Mouse (Mus musculus) heart, embryonic 12.5 days (tissue): ENCODE measurements around the gene Strada. TPM values are rescaled to one million over a fixed set of nuclear protein-coding genes. Genes with fewer than 3 reads are reported as not detected.
"Not testable (repeated sequence)": the region's sequence is repeated elsewhere in the genome, so short reads cannot be mapped to it uniquely, and the experiment has no call there.

ENCODE experiments used
- ATAC-seq: fragments of 200-750 bp; cut with Nextera tagmentation; 2 replicates; pipeline ENCODE4 v1.8.0; 2017; ENCODE audit warnings: moderate TSS enrichment, moderate library complexity; ENCODE audit not compliant: insufficient number of reproducible peaks, low FRiP score
- H3K27ac ChIP-seq: fragments of 300-500 bp; sonication (generic); 2 replicates; pipeline ENCODE4 v1.5.1; 2016; ENCODE audit warnings: mild to moderate bottlenecking, moderate library complexity; ENCODE audit not compliant: poor library complexity, severe bottlenecking
- H3K27me3 ChIP-seq: fragments of 300-500 bp; sonication (generic); replicated peaks from 2 replicates; pipeline ENCODE4 v1.6.1; 2016; ENCODE audit warnings: mild to moderate bottlenecking, moderate library complexity
- H3K36me3 ChIP-seq: fragments of 300-500 bp; sonication (generic); 2 replicates; pipeline ENCODE4 v1.6.1; 2016; ENCODE audit warnings: mild to moderate bottlenecking, moderate library complexity
- H3K4me1 ChIP-seq: fragments of 300-500 bp; sonication (generic); replicated peaks from 2 replicates; pipeline ENCODE4 v1.6.1; 2016; ENCODE audit warnings: mild to moderate bottlenecking
- H3K4me2 ChIP-seq: fragments of 300-500 bp; sonication (generic); 2 replicates; pipeline ENCODE4 v1.6.1; 2016; ENCODE audit warnings: mild to moderate bottlenecking, moderate library complexity
- H3K4me3 ChIP-seq: fragments of 300-500 bp; sonication (generic); 2 replicates; pipeline ENCODE4 v1.5.1; 2016; ENCODE audit warnings: mild to moderate bottlenecking
- H3K9ac ChIP-seq: fragments of 300-500 bp; sonication (generic); 2 replicates; pipeline ENCODE4 v1.6.1; 2016; ENCODE audit warnings: mild to moderate bottlenecking, moderate library complexity
- H3K9me3 ChIP-seq: fragments of 300-500 bp; sonication (generic); replicated peaks from 2 replicates; pipeline ENCODE4 v1.6.1; 2016; ENCODE audit warnings: mild to moderate bottlenecking, moderate library complexity
- WGBS: fragments of 180-500 bp; shearing (Covaris S2); methylation state at CpG from one replicate; pipeline ENCODE4 v1.1.7; 2016; 5-methylcytosine and 5-hydroxymethylcytosine counted together
- polyA plus RNA-seq: library from polyadenylated mRNA; unstranded; fragments of >200 nt; fragmentation: Nextera tagmentation; extraction: Ambion mirVana; gene quantifications from 2 replicates; pipeline ENCODE4 v1.2.1, GENCODE M21; 2016

The Strada gene
- 22.4 and 22.6 TPM in 2 replicates for polyA plus RNA-seq

DNA sequence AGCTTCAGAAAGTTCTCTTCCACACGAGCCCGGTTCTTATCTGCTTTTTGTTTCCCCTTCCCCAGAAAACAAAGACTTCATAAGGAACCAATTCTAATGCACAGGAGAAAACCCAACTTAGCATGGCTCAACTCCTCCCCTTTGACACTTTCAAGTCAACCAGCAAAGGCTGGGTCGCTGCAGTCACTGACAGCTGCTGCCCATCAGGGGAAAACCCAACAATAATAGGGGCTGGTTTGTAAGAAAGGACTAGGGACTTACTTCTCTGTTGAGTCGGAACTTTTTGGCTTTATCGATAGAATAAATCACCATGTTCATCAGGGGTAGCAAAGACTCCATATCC, at the start of gene Strada:
Gene Strada, minus strand, starts transcription at position 46 of the 343 bp plus-strand sequence.
- WGBS = 71% methylated on average over 5 of the region's 5 CpGs
- Histone ChIP-seq H3K27me3 (no peaks in the 10 kb centered on the region), H3K36me3 (peaks cover 81% of the 10 kb centered on the region), H3K9ac (no peak within 1 kb of the TSS), H3K9me3 (no peaks in the 10 kb centered on the region), H3K27ac (no peak within 1 kb of the TSS), H3K4me1 (peaks cover 2% of the 10 kb centered on the region; the same call in 1 of the 2 replicates), H3K4me3 (no peak within 1 kb of the TSS), H3K4me2 (no peak within 1 kb of the TSS)
- ATAC-seq = no peak

DNA sequence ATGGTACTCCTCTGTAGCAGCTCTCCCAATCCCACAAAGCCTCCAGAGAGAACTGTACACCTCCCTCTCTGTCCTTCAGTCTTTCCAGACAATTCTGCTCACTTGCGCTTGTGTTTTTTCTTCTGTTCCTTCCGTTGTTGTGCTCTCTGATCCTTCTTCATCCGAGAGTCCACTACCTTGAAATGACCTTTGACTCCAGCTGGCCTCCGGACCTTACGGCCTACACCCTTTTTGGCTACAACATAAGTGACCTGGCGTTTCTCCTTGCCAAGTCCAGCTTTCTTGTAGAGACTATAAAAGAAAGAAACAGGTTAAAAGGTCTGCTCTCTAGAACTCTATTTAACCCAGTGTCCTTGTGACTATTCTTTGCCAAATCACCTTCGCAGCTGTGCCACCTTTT, 47.4 kb upstream of the Strada start:
- H3K36me3 ChIP-seq = peaks cover 91% of the 10 kb centered on the region
- H3K9me3 ChIP-seq = 0 out of 2 replicates have a peak, but pooled peaks cover 3% of the 10 kb centered on the region
- H3K4me3 ChIP-seq = no peak overlapping the region
- no peak overlapping the region for H3K9ac ChIP-seq
- H3K4me1 ChIP-seq = 0 out of 2 replicates have a peak, but pooled peaks cover 1% of the 10 kb centered on the region
- ATAC-seq = no peak
- H3K4me2 ChIP-seq = no peak overlapping the region
- H3K27me3 ChIP-seq = no peaks in the 10 kb centered on the region
- WGBS = 83% methylated on average over 7 of the region's 7 CpGs
- no peak overlapping the region for H3K27ac ChIP-seq

DNA sequence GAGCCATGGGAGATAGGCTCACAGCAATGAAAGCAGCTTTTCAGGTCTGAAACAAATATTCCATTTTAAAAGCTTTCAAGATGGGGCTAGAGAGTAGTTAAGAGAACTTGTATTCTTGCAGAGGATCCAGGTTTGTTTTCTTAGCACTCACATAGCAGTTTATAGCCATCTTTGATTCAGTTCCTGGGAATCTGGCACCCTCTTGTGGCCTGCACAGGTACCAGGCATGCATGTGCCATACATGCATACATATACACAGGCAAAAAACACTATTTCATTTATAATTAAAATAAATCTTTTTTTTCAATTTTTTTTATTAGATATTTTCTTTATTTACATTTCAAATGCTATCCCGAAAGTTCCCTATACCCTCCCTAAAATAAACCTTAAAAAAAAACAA, 44.9 kb upstream of the Strada start:
- Histone ChIP-seq H3K36me3 (peaks cover 94% of the 10 kb centered on the region), H3K9ac (no peak overlapping the region), H3K27ac (no peak overlapping the region), H3K4me3 (no peak overlapping the region), H3K4me1 (no peaks in the 10 kb centered on the region), H3K27me3 (no peaks in the 10 kb centered on the region), H3K4me2 (no peak overlapping the region), H3K9me3 (0 out of 2 replicates have a peak, but pooled peaks cover 3% of the 10 kb centered on the region)
- ATAC-seq = no peak
- 96% methylated on average over 1 of the region's 1 CpGs for WGBS

DNA sequence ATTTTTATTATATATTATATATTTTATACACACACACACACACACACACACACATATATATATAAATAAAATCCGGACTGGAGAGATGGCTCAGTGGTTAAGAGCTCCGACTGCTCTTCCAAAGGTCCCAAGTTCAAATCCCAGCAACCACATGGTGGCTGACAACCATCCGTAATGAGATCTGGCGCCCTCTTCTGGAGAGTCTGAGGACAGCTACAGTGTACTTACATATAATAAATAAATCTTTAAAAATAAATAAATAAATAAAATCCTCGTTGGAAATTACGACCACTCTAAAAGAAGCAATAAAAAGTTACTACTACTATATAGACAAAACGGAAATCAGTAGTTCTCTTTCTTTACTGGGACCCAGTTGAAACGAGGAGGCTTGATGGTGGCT, 32.0 kb upstream of the Strada start:
- ATAC-seq, H3K9me3 ChIP-seq, H3K4me1 ChIP-seq, H3K27ac ChIP-seq, H3K9ac ChIP-seq, H3K4me3 ChIP-seq, H3K4me2 ChIP-seq, H3K27me3 ChIP-seq: not testable (repeated sequence)
- WGBS = 80% methylated on average over 8 of the region's 8 CpGs
- H3K36me3 ChIP-seq = peaks cover 69% of the 10 kb centered on the region

DNA sequence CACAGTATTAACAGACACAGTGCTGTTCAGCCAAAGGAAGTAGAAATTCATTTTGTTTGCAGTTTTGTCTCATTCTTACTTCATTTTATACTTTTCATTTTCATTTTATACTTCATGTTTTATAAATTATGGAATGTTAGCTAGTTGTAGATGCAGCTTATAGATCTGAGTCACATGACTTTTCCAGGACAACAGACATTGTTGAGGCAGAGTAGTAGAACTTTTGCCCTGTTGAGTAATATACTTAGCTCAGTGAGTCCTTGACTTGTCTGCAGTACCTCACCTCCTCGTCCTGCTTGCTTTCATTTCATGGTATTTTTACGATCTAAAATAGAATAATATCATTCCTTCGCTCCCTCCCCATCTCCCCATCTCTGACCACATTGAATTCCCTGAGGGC, 18.6 kb upstream of the Strada start:
- no peaks in the 10 kb centered on the region for H3K27me3 ChIP-seq
- H3K4me3 ChIP-seq = no peak overlapping the region
- no peaks in the 10 kb centered on the region for H3K9me3 ChIP-seq
- no peak overlapping the region for H3K27ac ChIP-seq
- no peak overlapping the region for H3K9ac ChIP-seq
- WGBS = 84% methylated on average over 3 of the region's 3 CpGs
- no peak overlapping the region for H3K4me2 ChIP-seq
- ATAC-seq = no peak
- H3K4me1 ChIP-seq = peaks cover 11% of the 10 kb centered on the region
- H3K36me3 ChIP-seq = peaks cover 17% of the 10 kb centered on the region

- peak within 1 kb of the TSS; percentile 80 for H3K4me2 ChIP-seq
- peak within 1 kb of the TSS; percentile 94 for H3K27ac ChIP-seq
- H3K4me1 ChIP-seq = peaks cover 20% of the 10 kb centered on the region
- no peaks in the 10 kb centered on the region for H3K27me3 ChIP-seq
- H3K36me3 ChIP-seq = peaks cover 12% of the 10 kb centered on the region
- H3K9me3 ChIP-seq = no peaks in the 10 kb centered on the region
- peak within 1 kb of the TSS; percentile 98 for H3K9ac ChIP-seq
- peak within 1 kb of the TSS; percentile 90 for H3K4me3 ChIP-seq
- peak; percentile 92 for ATAC-seq
- under 1% methylated on average over 70 of the region's 70 CpGs for WGBS
Observed at GRCm38 (mm10) chr11:106216730-106217490, 14.9 kb upstream of the Strada start, which contains the start of gene Ddx42. Gene Ddx42, plus strand, starts transcription at chr11:106216926.

GRCm38 (mm10) chr11:106215927-106216729, 14.2 kb upstream of the Strada start, which contains the start of gene Ccdc47:
Gene Ccdc47, minus strand, starts transcription at chr11:106216344.
- peak; percentile 96 for ATAC-seq
- H3K4me1 ChIP-seq = peaks cover 20% of the 10 kb centered on the region
- H3K9me3 ChIP-seq = no peaks in the 10 kb centered on the region
- H3K27me3 ChIP-seq = no peaks in the 10 kb centered on the region
- H3K36me3 ChIP-seq = peaks cover 19% of the 10 kb centered on the region
- under 1% methylated on average over 46 of the region's 46 CpGs for WGBS
- peak within 1 kb of the TSS; percentile 80 for H3K4me2 ChIP-seq
- peak within 1 kb of the TSS; percentile 98 for H3K9ac ChIP-seq
- H3K4me3 ChIP-seq = peak within 1 kb of the TSS; percentile 90
- peak within 1 kb of the TSS; percentile 94 for H3K27ac ChIP-seq

- no peak for ATAC-seq
- Histone ChIP-seq H3K27ac (peak overlapping the region; percentile 94; the same call in 1 of the 2 replicates), H3K4me3 (peak overlapping the region; percentile 90), H3K9ac (peak overlapping the region; percentile 98), H3K27me3 (no peaks in the 10 kb centered on the region), H3K36me3 (peaks cover 24% of the 10 kb centered on the region), H3K4me2 (peak overlapping the region; percentile 80), H3K4me1 (peaks cover 20% of the 10 kb centered on the region), H3K9me3 (no peaks in the 10 kb centered on the region)
- 22% methylated on average over 7 of the region's 7 CpGs for WGBS
Observed at GRCm38 (mm10) chr11:106215450-106215859, 13.5 kb upstream of the Strada start.

- H3K27ac ChIP-seq = no peak overlapping the region
- H3K4me3 ChIP-seq = peak overlapping the region; percentile 90
Observed at GRCm38 (mm10) chr11:106214856-106215255, 12.9 kb upstream of the Strada start.

DNA sequence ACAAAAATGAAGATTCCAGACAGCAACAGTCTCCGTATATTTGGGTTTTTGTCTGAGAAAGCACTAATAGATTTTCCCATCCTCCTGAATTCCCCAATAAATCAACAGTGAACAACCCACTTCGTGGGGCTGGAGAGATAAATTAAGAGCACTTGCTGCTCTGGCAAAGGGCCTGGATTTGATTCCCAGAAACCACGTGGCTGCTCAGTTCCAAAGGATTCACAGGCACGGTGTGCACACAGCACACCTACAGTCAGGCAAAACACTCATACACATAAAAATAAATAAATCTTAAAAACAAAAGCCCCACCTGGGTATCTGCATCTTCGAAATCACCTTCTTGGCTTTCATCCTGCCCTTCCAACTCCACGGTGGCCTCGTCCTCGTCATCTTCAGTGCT, 10.8 kb upstream of the Strada start:
- H3K4me1 ChIP-seq = peaks cover 10% of the 10 kb centered on the region
- H3K27me3 ChIP-seq = no peaks in the 10 kb centered on the region
- H3K4me2 ChIP-seq = no peak overlapping the region
- ATAC-seq = no peak
- no peak overlapping the region for H3K27ac ChIP-seq
- H3K4me3 ChIP-seq = no peak overlapping the region
- no peaks in the 10 kb centered on the region for H3K9me3 ChIP-seq
- WGBS = 90% methylated on average over 8 of the region's 8 CpGs
- H3K36me3 ChIP-seq = peaks cover 49% of the 10 kb centered on the region
- no peak overlapping the region for H3K9ac ChIP-seq

More at GRCm38 (mm10) chr11:106214856-106215255, 12.9 kb upstream of the Strada start:
- no peak for ATAC-seq
- peaks cover 30% of the 10 kb centered on the region for H3K36me3 ChIP-seq
- 90% methylated on average over 5 of the region's 5 CpGs for WGBS
- no peaks in the 10 kb centered on the region for H3K27me3 ChIP-seq
- H3K9me3 ChIP-seq = no peaks in the 10 kb centered on the region
- H3K4me2 ChIP-seq = peak overlapping the region; percentile 80
- peaks cover 20% of the 10 kb centered on the region for H3K4me1 ChIP-seq
- peak overlapping the region; percentile 98 for H3K9ac ChIP-seq
